Mouse (Mus musculus): ENCODE results near the gene Azin2.

The Azin2 gene

GRCm38 (mm10) chr4:128932783-128933182 lies 29.5 kb downstream of the Azin2 start:
- no peak for DNase-seq

DNA sequence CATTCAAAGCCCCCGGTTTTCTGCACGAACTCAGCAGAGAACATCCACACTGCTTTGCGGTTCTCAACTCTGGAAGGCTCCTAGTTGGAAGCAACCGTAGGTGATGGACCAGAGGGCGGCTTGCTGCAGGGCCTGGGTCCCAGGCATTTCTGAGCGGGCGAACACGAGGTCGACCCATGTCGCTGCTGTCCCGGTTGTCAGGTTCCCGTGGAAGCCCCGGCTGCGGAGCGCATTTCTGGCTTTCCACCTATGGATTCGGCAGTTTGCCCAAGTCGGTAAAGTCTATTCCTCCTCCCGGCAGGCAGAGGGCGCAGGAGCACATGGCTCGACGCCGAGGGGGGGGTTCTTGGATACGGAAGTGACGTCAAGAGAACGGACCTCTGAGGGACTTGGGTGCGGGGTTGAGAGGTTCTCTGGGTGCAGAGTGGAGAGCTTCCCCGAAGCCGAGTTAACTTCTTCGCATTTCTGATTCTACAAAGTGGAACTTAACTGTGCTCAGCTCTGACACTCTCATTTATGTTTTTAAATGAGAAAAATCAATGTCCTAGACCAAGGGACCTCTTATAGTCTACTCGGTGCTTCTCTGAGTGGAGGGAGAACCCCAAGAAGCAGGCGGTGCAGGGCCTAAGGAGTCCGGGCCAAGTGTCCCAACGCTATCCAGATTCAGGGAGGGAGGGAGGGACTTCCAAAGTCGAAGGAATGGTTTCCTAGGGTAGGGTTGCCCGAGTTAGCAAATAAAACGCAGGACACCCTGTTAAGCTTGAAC lies 37.2 kb downstream of the Azin2 start:
- DNase-seq = peak; percentile 79 to 85

- no peak for DNase-seq
These were observed 38.6 kb downstream of the Azin2 start for GRCm38 (mm10) chr4:128923603-128924002.

DNA sequence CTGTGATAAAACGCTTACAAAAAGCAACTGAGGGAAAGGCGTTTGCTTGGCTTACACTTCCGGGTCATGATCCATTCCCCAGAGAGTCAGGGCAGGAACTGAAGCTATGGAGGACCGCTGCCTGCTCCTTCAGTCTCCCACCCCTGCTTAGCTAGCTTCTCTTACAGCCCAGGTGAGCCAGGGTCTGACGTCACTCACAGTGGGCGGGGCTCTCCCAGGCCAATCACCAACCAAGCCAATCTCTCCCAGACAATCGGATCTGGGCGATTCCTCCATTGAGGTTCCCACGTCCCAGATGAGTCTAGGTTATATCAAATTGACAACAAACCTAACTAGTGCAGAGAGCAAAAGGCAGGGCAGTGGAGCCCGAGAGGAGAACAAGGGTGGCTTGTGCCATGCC lies 43.1 kb downstream of the Azin2 start:
- DNase-seq = no peak

DNA sequence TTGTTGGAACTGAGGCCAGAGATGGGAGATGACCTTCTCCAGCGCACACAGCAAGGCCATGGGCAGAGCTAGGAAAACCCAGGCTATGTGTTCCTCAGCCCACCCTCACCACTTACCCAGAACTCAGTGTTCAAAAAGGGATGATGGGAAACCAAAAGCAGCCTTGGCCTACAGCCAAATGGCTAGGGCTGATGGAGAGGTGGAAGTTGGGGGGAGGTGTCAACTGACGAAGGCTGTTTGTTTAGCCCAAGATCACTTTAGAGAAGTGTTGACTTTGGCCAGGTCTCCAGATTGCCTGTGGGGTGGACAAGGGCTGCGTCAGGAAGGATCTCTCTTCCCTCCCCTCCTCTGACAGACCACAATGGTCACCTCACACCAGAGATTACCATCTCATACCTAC lies 44.1 kb downstream of the Azin2 start:
- DNase-seq = no peak

DNA sequence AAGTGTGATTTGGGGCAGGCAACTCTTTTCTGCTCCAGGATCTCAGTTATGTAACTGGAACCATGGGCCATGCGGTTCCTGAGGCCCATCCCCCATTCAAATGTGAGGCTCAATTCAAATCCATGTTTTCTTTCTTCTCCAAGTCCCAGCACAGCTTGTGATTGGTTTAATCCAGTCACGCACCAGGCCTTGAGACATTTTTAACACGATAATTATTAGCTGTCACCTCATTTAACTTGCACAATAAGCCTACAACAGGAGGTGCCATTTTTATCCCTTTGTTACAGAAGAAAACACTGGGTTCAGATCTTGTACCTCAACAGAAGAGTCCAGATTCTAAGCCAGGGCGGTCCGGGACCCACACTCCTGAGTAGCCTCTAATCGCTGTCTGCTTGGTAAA lies 44.5 kb downstream of the Azin2 start:
- DNase-seq = no peak

GRCm38 (mm10) chr4:128917119-128917518 lies 45.1 kb downstream of the Azin2 start:
- no peak for DNase-seq

DNA sequence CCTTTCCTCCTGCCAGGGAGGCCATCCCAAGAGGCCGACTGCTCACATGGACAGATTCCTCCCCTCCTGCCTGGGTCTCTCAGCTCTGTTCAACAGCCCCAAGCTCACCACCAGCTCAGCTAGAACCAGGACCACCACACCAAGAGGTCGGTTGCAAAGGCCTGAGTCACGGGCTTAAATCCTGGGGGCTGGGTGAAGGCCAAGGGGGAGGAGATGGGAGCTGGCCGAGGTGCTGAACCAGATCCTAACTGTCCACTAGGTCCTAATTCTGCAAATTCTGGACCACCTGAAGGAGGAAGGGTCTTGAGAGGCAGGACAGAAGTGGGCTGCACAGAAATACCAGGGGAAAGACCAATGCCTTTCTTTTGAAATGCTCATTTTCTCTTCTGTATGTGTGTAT lies 48.4 kb downstream of the Azin2 start:
- peak in 1 of 2 experiments; percentile 55 for DNase-seq

DNA sequence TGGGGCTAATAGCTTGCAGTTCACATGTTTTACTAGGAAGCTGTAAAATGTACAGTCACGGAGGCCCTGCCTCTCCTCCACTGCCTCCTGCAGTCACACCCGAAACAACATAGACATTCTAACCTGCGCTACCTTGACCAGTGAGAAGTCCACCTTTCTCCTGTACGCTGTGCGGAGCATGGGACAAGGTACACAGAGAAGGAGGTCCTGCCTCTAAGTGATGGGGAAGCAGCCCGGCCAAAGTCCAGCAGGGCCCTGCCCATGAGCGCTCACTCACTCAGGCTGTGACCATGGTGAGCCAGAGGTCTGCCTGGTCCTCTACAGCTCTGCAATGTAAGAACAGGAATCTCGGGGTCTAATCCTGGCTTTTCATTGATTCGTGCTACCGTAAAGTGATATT lies 50.2 kb downstream of the Azin2 start:
- peak in 1 of 2 experiments; percentile 32 for DNase-seq

DNA sequence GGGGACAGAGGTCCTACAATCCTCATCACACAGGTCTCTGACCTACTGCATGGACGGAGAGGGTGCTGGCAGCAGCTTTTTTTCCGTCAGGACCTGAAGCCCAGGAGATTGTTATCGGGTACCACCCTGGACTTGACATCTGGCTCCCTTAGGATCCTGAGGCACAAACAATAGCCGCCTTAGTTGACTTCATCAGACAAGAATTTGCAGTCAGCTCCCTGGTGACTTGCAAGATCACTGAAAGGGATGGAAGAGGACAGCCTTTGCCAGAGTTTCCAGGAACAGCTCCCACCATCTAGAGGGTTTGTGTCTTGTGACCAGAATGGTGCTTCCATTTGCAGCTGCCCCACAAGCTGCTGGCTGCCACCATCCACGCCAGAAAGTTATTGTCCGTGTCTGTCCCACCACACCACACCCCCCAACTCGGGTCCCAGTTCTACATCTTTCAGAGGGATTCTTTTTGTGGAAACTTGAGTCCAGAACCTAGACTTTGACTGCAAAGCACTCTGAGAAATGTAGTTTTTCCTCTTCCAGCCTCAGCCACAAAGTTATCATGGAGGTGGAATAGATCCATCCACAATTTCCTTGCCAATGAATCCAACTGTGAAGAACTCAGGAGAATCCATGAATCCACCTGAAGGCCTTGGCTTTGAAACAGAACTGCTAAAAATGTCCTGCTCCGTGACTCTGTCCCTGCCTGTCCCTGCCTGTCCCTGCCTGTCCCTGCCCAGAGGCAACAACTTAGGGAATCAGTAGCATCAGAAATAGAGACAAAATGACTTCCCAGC lies 51.8 kb downstream of the Azin2 start:
- no peak for DNase-seq

GRCm38 (mm10) chr4:128909378-128909831 lies 52.8 kb downstream of the Azin2 start:
- DNase-seq = no peak

- peak; percentile 22 to 59 for DNase-seq
These were observed 53.5 kb downstream of the Azin2 start for GRCm38 (mm10) chr4:128908586-128909377.

- DNase-seq = no peak
These were observed 54.8 kb downstream of the Azin2 start for GRCm38 (mm10) chr4:128907238-128907968.

DNA sequence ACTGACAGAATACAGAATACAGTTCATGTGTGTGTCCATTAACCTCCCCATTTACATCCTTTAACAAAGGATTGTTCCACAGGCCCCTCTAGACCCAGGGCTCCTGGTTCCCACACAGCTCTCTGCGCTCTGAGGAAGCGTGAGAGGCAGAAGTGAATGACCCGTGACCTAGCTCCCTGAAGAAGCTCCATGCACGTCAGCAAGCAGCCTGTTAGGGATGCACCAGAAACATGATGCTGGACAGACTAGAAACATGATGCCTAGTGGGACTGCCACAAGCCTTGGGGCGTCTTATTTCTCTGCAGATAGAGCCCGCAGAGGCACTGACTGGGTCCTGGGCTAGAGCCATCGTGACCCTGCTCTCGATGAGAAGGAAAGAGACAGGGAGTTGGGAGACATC lies 55.5 kb downstream of the Azin2 start:
- no peak for DNase-seq

- no peak for DNase-seq
These were observed 57.0 kb downstream of the Azin2 start for GRCm38 (mm10) chr4:128905251-128905650.

- no peak for DNase-seq
These were observed 58.0 kb downstream of the Azin2 start for GRCm38 (mm10) chr4:128904035-128904800.

DNA sequence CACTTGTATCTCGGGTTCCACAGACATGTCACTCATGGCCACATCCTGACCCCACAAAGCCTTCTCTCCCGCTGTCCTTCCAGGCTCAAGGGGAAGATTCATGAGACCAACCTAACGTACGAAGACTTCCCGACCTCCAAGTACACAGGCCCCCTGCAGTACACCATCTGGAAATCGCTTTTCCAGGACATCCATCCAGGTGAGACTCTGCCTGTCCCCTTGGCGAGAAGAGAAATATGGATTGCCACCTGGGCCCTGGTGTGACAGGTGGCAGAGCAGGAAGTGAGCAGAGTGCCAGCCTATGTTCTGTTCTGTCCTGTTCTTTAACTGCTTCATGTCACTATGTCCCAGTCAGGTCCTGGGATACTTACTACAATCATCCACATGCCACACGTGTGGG lies 59.9 kb downstream of the Azin2 start:
- no peak for DNase-seq

- no peak for DNase-seq
These were observed 61.8 kb downstream of the Azin2 start for GRCm38 (mm10) chr4:128900484-128900883.

DNA sequence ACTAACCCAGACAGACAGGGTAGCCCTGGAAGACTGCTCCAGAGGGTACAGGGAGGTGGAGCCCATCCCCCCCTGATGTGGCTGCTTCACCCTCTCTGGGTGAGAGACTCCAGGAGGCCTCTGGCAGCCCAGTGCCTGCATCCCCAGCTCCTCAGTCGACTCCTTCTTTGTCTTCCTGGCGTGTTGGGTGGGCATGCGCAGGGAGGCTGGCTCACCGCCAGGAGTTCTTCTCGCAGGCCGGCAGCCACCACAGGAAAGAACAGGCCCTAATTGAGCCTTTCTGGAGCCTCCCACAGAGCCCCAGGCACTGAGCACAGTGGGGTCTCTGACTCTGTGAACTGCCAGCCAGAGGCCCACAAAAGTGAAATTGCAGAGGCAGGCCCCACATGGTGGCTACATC lies 62.9 kb downstream of the Azin2 start:
- peak; percentile 79 to 88 for DNase-seq

DNA sequence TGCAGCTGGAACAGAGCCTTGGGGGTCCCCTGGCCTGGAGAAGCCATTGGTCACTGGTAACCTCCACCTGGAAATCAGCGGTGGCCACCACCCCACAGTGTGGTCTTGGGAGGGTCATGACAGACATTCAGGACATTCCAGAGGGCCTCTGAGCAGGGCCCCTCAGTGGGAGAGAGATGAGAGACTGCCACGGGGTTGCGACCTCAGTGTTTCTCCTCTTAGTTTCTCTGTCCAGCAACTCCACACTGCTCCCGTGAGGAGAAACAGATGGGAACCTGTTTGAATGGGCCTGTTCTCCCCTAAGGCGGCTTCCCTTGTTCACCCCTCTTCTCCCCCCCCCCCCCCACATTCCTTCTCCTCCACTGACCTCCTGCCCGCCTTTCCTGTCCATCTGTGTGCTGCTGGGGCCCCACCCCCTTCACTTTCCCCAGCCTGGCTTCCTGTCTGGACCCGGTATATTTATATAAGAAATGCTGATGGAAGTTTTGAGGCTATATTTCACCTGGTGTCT lies 64.3 kb downstream of the Azin2 start:
- DNase-seq = peak; percentile 58 to 68

GRCm38 (mm10) chr4:128896667-128897066 lies 65.6 kb downstream of the Azin2 start:
- no peak for DNase-seq

- no peak for DNase-seq
These were observed 66.4 kb downstream of the Azin2 start for GRCm38 (mm10) chr4:128895841-128896240.

Measured in kidney, postnatal 36 days (tissue).